Mouse (Mus musculus) liver, embryonic 14.5 days (tissue): ENCODE data around the gene Enah.

ENCODE experiments used
- CTCF ChIP-seq: IDR thresholded peaks from 2 replicates; pipeline ENCODE4 v1.5.1; 2016; ENCODE audit warnings: antibody characterized with exemption, low read depth, control low read depth
- EP300 ChIP-seq: IDR thresholded peaks from 2 replicates; pipeline ENCODE4 v1.6.1; 2016; ENCODE audit warnings: antibody characterized with exemption, low read depth

- TF ChIP-seq CTCF: peak; percentile 32; the same call in 1 of the 2 replicates
- TF ChIP-seq EP300: no peak
These were observed 98.0 kb downstream of the Enah start for GRCm38 (mm10) chr1:181921580-181922494.
